Mouse (Mus musculus) neural tube, embryonic 12.5 days (tissue): ENCODE measurements around the gene Eftud2. TPM values are rescaled to one million over a fixed set of nuclear protein-coding genes. Genes with fewer than 3 reads are reported as not detected.

ENCODE experiments used
- ATAC-seq: fragments of 200-750 bp; cut with Nextera tagmentation; 2 replicates; pipeline ENCODE4 v1.8.0; 2017; ENCODE audit warnings: low read depth, mild to moderate bottlenecking, moderate TSS enrichment, moderate library complexity; ENCODE audit not compliant: low FRiP score
- H3K27ac ChIP-seq: fragments of 300-500 bp; sonication (generic); 2 replicates; pipeline ENCODE4 v1.5.1; 2016
- H3K27me3 ChIP-seq: fragments of 300-500 bp; sonication (generic); replicated peaks from 2 replicates; pipeline ENCODE4 v1.6.1; 2016; ENCODE audit warnings: mild to moderate bottlenecking
- H3K36me3 ChIP-seq: fragments of 300-500 bp; sonication (generic); 2 replicates; pipeline ENCODE4 v1.6.1; 2016; ENCODE audit warnings: mild to moderate bottlenecking
- H3K4me1 ChIP-seq: fragments of 300-500 bp; sonication (generic); 2 replicates; pipeline ENCODE4 v1.6.1; 2016
- H3K4me2 ChIP-seq: fragments of 300-500 bp; sonication (generic); replicated peaks from 2 replicates; pipeline ENCODE4 v1.6.1; 2016; ENCODE audit warnings: mild to moderate bottlenecking
- H3K4me3 ChIP-seq: fragments of 300-500 bp; sonication (generic); 2 replicates; pipeline ENCODE4 v1.5.1; 2016
- H3K9ac ChIP-seq: fragments of 300-500 bp; sonication (generic); 2 replicates; pipeline ENCODE4 v1.6.1; 2016; ENCODE audit warnings: mild to moderate bottlenecking
- H3K9me3 ChIP-seq: fragments of 300-500 bp; sonication (generic); 2 replicates; pipeline ENCODE4 v1.6.1; 2016; ENCODE audit warnings: mild to moderate bottlenecking
- WGBS: fragments of 180-500 bp; shearing (Covaris S2); methylation state at CpG from one replicate; pipeline ENCODE4 v1.1.7; 2016; 5-methylcytosine and 5-hydroxymethylcytosine counted together
- polyA plus RNA-seq: library from polyadenylated mRNA; unstranded; fragments of >200 nt; fragmentation: Nextera tagmentation; extraction: Ambion mirVana; gene quantifications from 2 replicates; pipeline ENCODE4 v1.2.1, GENCODE M21; 2016

Eftud2 gene
- polyA plus RNA-seq, 1 experiment from 2014 or later = 204 TPM

GRCm38 (mm10) chr11:102803453-102803852, 77.3 kb downstream of the Eftud2 start:
- H3K9ac ChIP-seq = no peak overlapping the region
- H3K27me3 ChIP-seq = no peaks in the 10 kb centered on the region
- no peaks in the 10 kb centered on the region for H3K9me3 ChIP-seq
- no peak overlapping the region for H3K27ac ChIP-seq
- peaks cover 41% of the 10 kb centered on the region for H3K36me3 ChIP-seq
- ATAC-seq = no peak
- H3K4me1 ChIP-seq = no peaks in the 10 kb centered on the region
- H3K4me2 ChIP-seq = no peak overlapping the region
- H3K4me3 ChIP-seq = no peak overlapping the region
- WGBS = 86% methylated on average over 5 of the region's 5 CpGs

- Histone ChIP-seq H3K9me3 (no peaks in the 10 kb centered on the region), H3K27me3 (no peaks in the 10 kb centered on the region), H3K36me3 (peaks cover 17% of the 10 kb centered on the region), H3K4me1 (0 out of 2 replicates have a peak, but pooled peaks cover 4% of the 10 kb centered on the region), H3K4me2 (no peak overlapping the region), H3K27ac (no peak overlapping the region), H3K4me3 (no peak overlapping the region), H3K9ac (no peak overlapping the region)
- 65% methylated on average over 8 of the region's 8 CpGs for WGBS
- ATAC-seq = no peak
These were observed 86.6 kb downstream of the Eftud2 start for GRCm38 (mm10) chr11:102794157-102794556.

- no peak overlapping the region for H3K27ac ChIP-seq
- H3K4me3 ChIP-seq = no peak overlapping the region
- no peak overlapping the region for H3K9ac ChIP-seq
- 60% methylated on average over 14 of the region's 14 CpGs for WGBS
- 0 out of 2 replicates have a peak, but pooled peaks cover 4% of the 10 kb centered on the region for H3K4me1 ChIP-seq
- no peaks in the 10 kb centered on the region for H3K27me3 ChIP-seq
- no peak for ATAC-seq
- H3K36me3 ChIP-seq = peaks cover 5% of the 10 kb centered on the region; the same call in 1 of the 2 replicates
- no peaks in the 10 kb centered on the region for H3K9me3 ChIP-seq
- H3K4me2 ChIP-seq = no peak overlapping the region
These were observed 88.9 kb downstream of the Eftud2 start for GRCm38 (mm10) chr11:102791682-102792445.

Other genes starting within 250 kb of the Eftud2 start
- gene Meioc, start 217.3 kb downstream of the Eftud2 start, polyA plus RNA-seq = 0.58 and 0.60 TPM in 2 replicates
- gene Ccdc43, start 183.2 kb downstream of the Eftud2 start, polyA plus RNA-seq = 43.7 and 45.9 TPM in 2 replicates
- gene Adam11, start 119.5 kb downstream of the Eftud2 start, polyA plus RNA-seq = 33.2 and 41.6 TPM in 2 replicates
- gene Gjc1, start 61.3 kb downstream of the Eftud2 start, polyA plus RNA-seq = 83.3 and 84.9 TPM in 2 replicates
- gene Higd1b, start 45.1 kb downstream of the Eftud2 start, polyA plus RNA-seq = not detected in 2 replicates
- gene Ccdc103, start 219 bp upstream of the Eftud2 start, polyA plus RNA-seq = 1.5 and 1.8 TPM in 2 replicates
- not detected in 2 replicates for gene Fam187a, start 4.2 kb upstream of the Eftud2 start, polyA plus RNA-seq
- gene Gfap, start 19.9 kb upstream of the Eftud2 start, polyA plus RNA-seq = 0.08 and 0.11 TPM in 2 replicates
- gene Kif18b, start 44.1 kb upstream of the Eftud2 start, polyA plus RNA-seq = 5.9 and 8.3 TPM in 2 replicates
- gene C1ql1, start 65.7 kb upstream of the Eftud2 start, polyA plus RNA-seq = 2.9 and 3.8 TPM in 2 replicates
- gene Nmt1, start 147.2 kb upstream of the Eftud2 start, polyA plus RNA-seq = 44.9 and 49.7 TPM in 2 replicates
- 150 and 170 TPM in 2 replicates for gene Dcakd, start 147.3 kb upstream of the Eftud2 start, polyA plus RNA-seq
- gene Plcd3, start 220.7 kb upstream of the Eftud2 start, polyA plus RNA-seq = 1.1 and 1.2 TPM in 2 replicates
- 6.6 and 10.1 TPM in 2 replicates for gene Acbd4, start 220.7 kb upstream of the Eftud2 start, polyA plus RNA-seq
- gene Hexim1, start 235.2 kb upstream of the Eftud2 start, polyA plus RNA-seq = 2.9 and 3.0 TPM in 2 replicates